Mouse (Mus musculus): ENCODE measurements at regions not wholly inside any gene's neighbourhood (a gene's known extent, or its start where the extent isn't known, plus 50 kb on each side); places are given as distances from the start of the nearest gene placed in this dataset.

GRCm38 (mm10) chr14:56313969-56314368 lies 50.9 kb upstream of the Atp12a start:
- DNase-seq (ENCODE audit: low spot score in 2 of 2), result no peak

- DNase-seq (ENCODE audit: low spot score in 2 of 2), result peak; percentile 14 to 19
These were observed 50.4 kb upstream of the Atp12a start for GRCm38 (mm10) chr14:56314459-56314858.

All from frontal cortex, postnatal 25 days (tissue).